Mouse (Mus musculus) limb, embryonic 14.5 days (tissue): ENCODE results near the gene Ncor2. TPM values are rescaled to one million over a fixed set of nuclear protein-coding genes. Genes with fewer than 3 reads are reported as not detected.

Experiments
- ATAC-seq: fragments of 200-750 bp; cut with Nextera tagmentation; 2 replicates; pipeline ENCODE4 v1.8.0; 2017; ENCODE audit warnings: low read depth, moderate number of reproducible peaks, moderate TSS enrichment; ENCODE audit not compliant: low FRiP score
- DNase-seq: peaks from one replicate; pipeline ENCODE4 v3.0.0-alpha.2; 2015; ENCODE audit warnings: low spot score
- H3K27ac ChIP-seq: fragments of 300-500 bp; sonication (generic); replicated peaks from 2 replicates; pipeline ENCODE4 v1.5.1; 2014; ENCODE audit warnings: low read depth, mild to moderate bottlenecking, low read length, moderate library complexity, mixed read lengths
- H3K27me3 ChIP-seq: fragments of 300-500 bp; sonication (generic); 2 replicates; pipeline ENCODE4 v1.6.1; 2014; ENCODE audit warnings: low read length, mixed read lengths; ENCODE audit not compliant: control insufficient read depth, insufficient read depth
- H3K36me3 ChIP-seq: fragments of 300-500 bp; sonication (generic); 2 replicates; pipeline ENCODE4 v1.6.1; 2014; ENCODE audit warnings: mild to moderate bottlenecking, low read length, moderate library complexity, mixed read lengths; ENCODE audit not compliant: control insufficient read depth, insufficient read depth
- H3K4me1 ChIP-seq: fragments of 300-500 bp; sonication (generic); 2 replicates; pipeline ENCODE4 v1.6.1; 2014; ENCODE audit warnings: antibody characterized with exemption, low read length, mixed read lengths; ENCODE audit not compliant: control insufficient read depth, insufficient read depth
- H3K4me2 ChIP-seq: fragments of 300-500 bp; sonication (generic); replicated peaks from 2 replicates; pipeline ENCODE4 v1.6.1; 2014; ENCODE audit warnings: low read depth, mild to moderate bottlenecking, low read length, moderate library complexity; ENCODE audit not compliant: severe bottlenecking
- H3K4me3 ChIP-seq: fragments of 300-500 bp; sonication (generic); replicated peaks from 2 replicates; pipeline ENCODE4 v1.5.1; 2014; ENCODE audit warnings: low read length
- H3K9ac ChIP-seq: fragments of 300-500 bp; sonication (generic); 2 replicates; pipeline ENCODE4 v1.6.1; 2014; ENCODE audit warnings: mild to moderate bottlenecking, low read depth, low read length, moderate library complexity; ENCODE audit not compliant: severe bottlenecking
- H3K9me3 ChIP-seq: fragments of 300-500 bp; sonication (generic); 2 replicates; pipeline ENCODE4 v1.6.1; 2016; ENCODE audit warnings: low read length; ENCODE audit not compliant: control insufficient read depth
- POLR2A ChIP-seq: fragments of 200-500 bp; IDR thresholded peaks from 2 replicates; pipeline ENCODE4 v1.8.0; 2012; ENCODE audit warnings: inconsistent platforms, mild to moderate bottlenecking, moderate library complexity, borderline replicate concordance; ENCODE audit not compliant: insufficient read depth, insufficient read length; ENCODE audit errors: extremely low read depth
- WGBS: fragments of 180-500 bp; shearing (Covaris S2); extraction: QIAGEN DNeasy Blood & Tissue Kit; methylation state at CpG from one replicate; pipeline ENCODE4 v1.1.7; 2014; 5-methylcytosine and 5-hydroxymethylcytosine counted together
- polyA plus RNA-seq, 2 experiments: library from polyadenylated mRNA; depleted of rRNA in 1 of 2; stranded (reverse) in 1 of 2; unstranded in 1 of 2; fragments of >200 nt; fragmentation: Nextera tagmentation in 1 of 2; extraction: Ambion mirVana in 1 of 2; gene quantifications; 2 replicates each; pipeline versions ENCODE4 v1.2.1 to v1.2.3; 2012 to 2014

Gene Ncor2
- polyA plus RNA-seq, 2 experiments: 39.3 to 75.9 TPM

DNA sequence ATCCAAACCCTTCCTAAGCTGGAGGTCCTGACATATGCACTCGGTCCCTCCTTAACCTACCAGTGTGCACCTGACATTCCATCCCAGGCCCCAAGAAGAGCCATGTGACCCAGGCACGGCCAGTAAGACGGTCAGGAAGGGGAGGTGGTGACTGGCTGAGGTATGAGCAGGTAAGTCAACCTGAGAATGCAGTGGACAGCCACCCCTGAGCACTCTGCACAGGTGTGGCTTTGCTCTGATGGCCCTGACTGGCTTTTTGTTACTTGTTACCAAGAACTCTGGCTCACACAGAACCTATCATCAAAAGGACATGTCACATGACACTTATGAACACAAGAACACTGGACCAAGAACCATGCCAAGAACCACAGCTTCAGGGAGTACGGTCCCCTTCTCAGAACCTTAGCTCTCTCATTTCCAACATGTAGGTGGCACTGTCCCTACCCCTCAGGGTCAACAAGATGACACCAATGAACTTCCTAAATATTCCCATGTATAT lies 53.0 kb downstream of the Ncor2 start:
- Histone ChIP-seq H3K4me1 (peaks cover 34% of the 10 kb centered on the region), H3K27me3 (no peaks in the 10 kb centered on the region)

DNA sequence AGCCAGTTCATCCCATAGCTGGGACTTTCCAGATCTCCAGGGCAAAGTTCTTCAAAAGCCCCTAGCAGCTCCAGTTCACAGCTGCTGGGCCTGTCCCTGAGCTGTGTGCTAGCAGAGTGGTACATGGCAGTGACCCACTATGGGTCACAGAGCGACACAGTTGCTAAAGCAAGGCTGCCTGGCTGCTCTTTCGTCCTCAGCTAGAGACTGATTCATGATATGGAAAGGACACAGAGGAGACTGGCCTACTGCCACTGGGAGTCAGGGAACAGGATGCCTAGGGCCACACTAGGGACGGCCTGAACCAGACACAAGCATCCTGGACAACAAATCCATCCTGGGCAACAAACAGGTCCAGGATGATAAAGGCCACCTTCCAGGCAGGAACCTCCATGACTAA lies 53.8 kb downstream of the Ncor2 start:
- no peak overlapping the region for H3K4me3 ChIP-seq
- no peaks in the 10 kb centered on the region for H3K27me3 ChIP-seq
- H3K4me1 ChIP-seq: peaks cover 26% of the 10 kb centered on the region
- H3K27ac ChIP-seq: no peak overlapping the region
- TF ChIP-seq POLR2A: no peak
- 82% methylated on average over 3 of the region's 3 CpGs for WGBS
- H3K36me3 ChIP-seq: peaks cover 36% of the 10 kb centered on the region
- no peaks in the 10 kb centered on the region for H3K9me3 ChIP-seq
- no peak for DNase-seq
- H3K9ac ChIP-seq: no peak overlapping the region
- no peak for ATAC-seq
- no peak overlapping the region for H3K4me2 ChIP-seq

More for the DNA sequence above, 53.0 kb downstream of the Ncor2 start:
- no peaks in the 10 kb centered on the region for H3K9me3 ChIP-seq
- 0 out of 2 replicates have a peak overlapping the region, but pooled peaks have one; percentile 5 for H3K27ac ChIP-seq
- H3K9ac ChIP-seq: no peak overlapping the region
- H3K4me2 ChIP-seq: no peak overlapping the region
- DNase-seq (no peak), ATAC-seq (no peak)
- no peak overlapping the region for H3K4me3 ChIP-seq
- peaks cover 31% of the 10 kb centered on the region for H3K36me3 ChIP-seq
- WGBS: 80% methylated on average over 4 of the region's 4 CpGs
- TF ChIP-seq POLR2A: no peak

DNA sequence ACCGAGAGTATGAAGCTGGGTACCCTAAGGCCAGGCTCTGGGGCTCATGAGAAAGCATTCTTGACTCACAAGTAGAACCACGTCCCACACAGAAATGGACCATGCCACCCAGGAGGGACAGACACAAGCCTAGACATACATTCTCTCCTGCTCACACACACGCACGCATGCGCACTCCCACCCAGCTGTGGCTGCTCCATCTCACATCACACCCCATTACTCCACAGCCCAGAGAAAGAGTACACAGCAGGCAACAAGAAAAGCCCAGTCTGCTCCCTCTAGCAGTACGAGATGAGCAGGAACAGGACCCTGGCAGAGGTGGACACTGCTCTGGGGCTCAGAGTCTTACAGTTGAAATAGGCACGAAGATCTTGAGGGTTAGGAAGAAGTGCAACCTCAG lies 55.0 kb downstream of the Ncor2 start:
- 70% methylated on average over 7 of the region's 7 CpGs for WGBS

DNA sequence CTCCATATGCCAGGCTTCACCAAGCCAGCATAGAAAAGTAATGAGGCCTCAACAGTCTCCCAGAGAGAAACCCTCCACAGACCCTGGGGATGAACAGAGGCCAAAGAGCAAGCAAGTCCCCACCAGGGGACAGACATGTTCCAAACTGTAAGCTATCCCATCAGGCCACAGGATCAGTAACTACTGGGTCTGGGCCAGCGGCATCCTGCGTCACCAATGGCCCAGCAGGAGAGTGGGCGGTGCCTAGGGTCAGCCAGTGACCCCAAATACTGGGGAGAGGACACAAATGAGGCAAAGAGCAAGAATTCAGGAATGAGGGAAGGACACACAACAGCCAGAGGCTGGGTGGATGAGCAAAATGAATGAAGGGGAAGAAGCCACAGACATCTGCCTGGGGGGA lies 55.8 kb downstream of the Ncor2 start:
- no peak for DNase-seq
- no peak overlapping the region for H3K27ac ChIP-seq
- H3K9ac ChIP-seq: no peak overlapping the region
- no peaks in the 10 kb centered on the region for H3K27me3 ChIP-seq
- no peak for TF ChIP-seq POLR2A
- H3K36me3 ChIP-seq: peaks cover 51% of the 10 kb centered on the region
- ATAC-seq: no peak
- WGBS: 71% methylated on average over 3 of the region's 3 CpGs
- H3K9me3 ChIP-seq: no peaks in the 10 kb centered on the region
- 0 out of 2 replicates have a peak, but pooled peaks cover 7% of the 10 kb centered on the region for H3K4me1 ChIP-seq
- H3K4me3 ChIP-seq: no peak overlapping the region
- H3K4me2 ChIP-seq: no peak overlapping the region

More for the DNA sequence above, 55.0 kb downstream of the Ncor2 start:
- H3K27me3 ChIP-seq: no peaks in the 10 kb centered on the region
- H3K4me2 ChIP-seq: no peak overlapping the region
- peaks cover 43% of the 10 kb centered on the region for H3K36me3 ChIP-seq
- TF ChIP-seq POLR2A: no peak
- no peak overlapping the region for H3K27ac ChIP-seq
- DNase-seq (no peak), ATAC-seq (no peak)
- H3K9ac ChIP-seq: no peak overlapping the region
- no peak overlapping the region for H3K4me3 ChIP-seq
- no peaks in the 10 kb centered on the region for H3K9me3 ChIP-seq
- peaks cover 15% of the 10 kb centered on the region for H3K4me1 ChIP-seq

DNA sequence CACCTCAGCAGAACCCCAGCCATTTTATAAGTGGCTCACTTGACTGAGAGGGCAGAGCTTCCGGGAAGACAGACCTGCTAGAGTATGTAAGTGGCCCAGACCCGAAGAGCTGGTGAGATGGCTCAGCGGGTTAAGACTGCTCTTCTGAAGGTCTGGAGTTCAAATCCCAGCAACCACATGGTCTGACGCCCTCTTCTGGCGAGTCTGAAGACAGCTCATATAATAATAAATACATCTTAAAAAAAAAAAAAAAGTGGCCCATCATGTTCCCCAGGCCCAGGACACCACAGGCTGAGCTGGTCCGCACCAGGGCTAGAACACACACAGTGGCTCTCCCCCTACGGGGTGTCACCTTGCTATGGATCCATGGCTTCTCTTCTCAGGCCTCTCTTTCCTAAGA lies 56.5 kb downstream of the Ncor2 start:
- no peak for ATAC-seq

More for the DNA sequence above, 56.5 kb downstream of the Ncor2 start:
- WGBS: 84% methylated on average over 7 of the region's 7 CpGs
- no peak for TF ChIP-seq POLR2A
- Histone ChIP-seq H3K4me1 (0 out of 2 replicates have a peak, but pooled peaks cover 6% of the 10 kb centered on the region), H3K36me3 (peaks cover 57% of the 10 kb centered on the region), H3K27me3 (no peaks in the 10 kb centered on the region), H3K27ac (no peak overlapping the region), H3K9ac (no peak overlapping the region), H3K4me3 (no peak overlapping the region), H3K9me3 (no peaks in the 10 kb centered on the region), H3K4me2 (no peak overlapping the region)
- DNase-seq: no peak
